Mouse (Mus musculus) myocyte (in vitro differentiated cells): Measurements from ENCODE around the gene Amfr.

Experiments
- MAX ChIP-seq: IDR thresholded peaks from one replicate; pipeline ENCODE4 v1.6.1; 2011; ENCODE audit warnings: low read depth, mild to moderate bottlenecking, control low read depth
- POLR2A ChIP-seq: IDR thresholded peaks from one replicate; pipeline ENCODE4 v1.6.1; 2011; ENCODE audit warnings: low read depth, mild to moderate bottlenecking, control low read depth, moderate library complexity; ENCODE audit not compliant: insufficient read length
- SRF ChIP-seq: IDR thresholded peaks from one replicate; pipeline ENCODE4 v1.6.1; 2011; ENCODE audit warnings: low read depth; ENCODE audit not compliant: control insufficient read depth, insufficient read length

DNA sequence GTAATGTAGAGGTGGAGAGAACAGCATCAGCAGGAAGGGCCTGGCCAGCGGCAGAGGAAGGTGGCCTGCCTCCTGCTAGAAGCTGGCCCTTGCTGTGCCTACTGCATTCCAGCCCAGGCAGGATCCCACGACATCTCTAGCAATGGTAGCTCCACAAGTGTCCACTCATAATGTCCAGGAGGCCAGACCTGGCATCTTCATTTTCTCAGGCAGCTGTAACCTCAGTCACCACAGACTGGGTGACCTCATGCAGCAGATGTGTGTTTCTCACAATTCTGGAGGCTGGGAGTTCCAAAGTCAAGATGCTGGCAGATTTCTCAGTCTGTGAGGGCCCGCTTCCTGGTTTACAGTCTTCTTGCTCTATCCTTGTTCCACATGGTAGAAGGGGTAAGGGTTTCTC is 74.4 kb downstream of the Amfr start:
- peak; percentile 35 for TF ChIP-seq POLR2A
- peak; percentile 17 for TF ChIP-seq MAX
- no peak for TF ChIP-seq SRF
